Mouse (Mus musculus): ENCODE data around the gene Pde5a.
A peak's percentile ranks its signal among the peaks of the same experiment; 100 is the strongest.

Pde5a gene

DNA sequence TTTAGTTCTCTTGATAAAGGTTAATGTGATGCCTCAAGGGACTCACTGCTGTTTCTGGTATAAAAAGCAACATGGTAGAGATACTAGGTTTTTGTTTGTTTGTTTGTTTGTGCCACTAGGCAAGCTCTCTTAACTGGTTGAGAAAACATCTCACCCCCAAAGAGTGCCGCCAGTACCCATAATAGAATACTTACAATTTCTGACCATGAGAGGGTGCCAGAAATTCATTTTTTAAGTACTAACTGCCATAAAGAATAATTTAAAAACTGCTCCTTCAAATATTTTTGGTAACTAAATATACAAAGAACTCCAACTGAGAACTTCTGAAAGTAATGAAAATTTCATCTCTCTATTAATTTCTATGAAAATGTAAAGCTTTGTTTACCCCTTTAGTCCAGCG, 131.1 kb downstream of the Pde5a start:
- no peak for DNase-seq

DNA sequence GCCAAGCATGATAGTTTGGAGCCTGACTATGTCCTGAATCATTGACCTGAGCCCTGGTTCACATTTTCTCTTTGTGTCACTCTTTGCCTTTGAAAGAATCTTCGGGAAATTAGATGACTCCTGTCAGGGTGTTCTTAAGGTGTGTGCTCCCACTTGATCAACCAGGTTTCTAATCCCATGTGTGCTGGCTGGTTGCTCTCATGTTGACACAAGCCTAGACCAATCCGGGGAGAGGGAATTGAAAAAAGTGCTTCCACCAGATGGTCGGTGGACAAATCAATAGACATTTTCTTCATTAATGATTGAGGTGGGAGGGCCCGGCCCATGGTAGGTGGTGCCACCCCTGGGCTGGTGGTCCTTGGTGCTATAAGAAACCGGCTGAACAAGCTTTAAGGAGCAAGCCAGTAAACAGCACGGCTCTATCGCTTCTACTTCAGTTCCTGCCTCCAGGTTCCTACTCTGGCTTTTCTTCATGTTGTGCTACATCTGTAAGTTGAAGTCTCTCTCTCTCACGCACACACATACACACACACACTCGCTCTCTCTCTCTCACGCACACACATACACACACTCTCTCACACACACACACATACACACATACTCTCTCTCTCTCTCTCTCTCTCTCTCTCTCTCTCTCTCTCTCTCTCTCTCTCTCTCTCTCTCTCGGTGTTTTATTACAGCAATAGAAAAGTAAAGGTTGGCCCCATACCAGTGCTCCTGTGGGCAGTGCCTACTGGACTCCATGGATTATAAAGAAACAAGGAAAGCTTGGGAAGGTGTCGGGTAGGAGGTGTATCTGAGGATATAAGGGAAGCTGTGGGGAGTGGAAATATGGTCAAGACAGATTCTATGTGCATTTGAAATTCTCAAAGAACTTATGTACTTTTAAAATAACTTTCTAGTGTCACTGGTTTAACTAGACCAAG, 132.1 kb downstream of the Pde5a start:
- no peak for DNase-seq

DNA sequence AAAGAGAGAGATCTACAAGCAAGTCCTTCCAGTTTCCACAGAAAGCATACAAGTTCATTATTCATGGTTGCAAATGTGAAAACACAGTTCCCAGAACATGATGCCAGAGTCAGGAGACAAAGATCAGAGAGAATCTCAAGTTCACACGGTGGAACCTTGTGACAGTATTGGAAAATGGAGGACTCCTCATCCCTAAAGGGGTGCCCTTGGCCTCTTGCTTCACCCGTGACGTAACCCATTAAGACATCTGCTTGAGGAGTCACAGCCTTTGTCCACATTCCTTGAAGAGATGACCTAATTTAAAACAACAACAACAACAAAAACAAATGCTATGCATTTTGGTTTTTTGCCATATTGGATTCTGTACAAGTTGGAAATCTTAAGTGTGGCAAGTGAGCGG, 136.3 kb downstream of the Pde5a start:
- no peak for DNase-seq

DNA sequence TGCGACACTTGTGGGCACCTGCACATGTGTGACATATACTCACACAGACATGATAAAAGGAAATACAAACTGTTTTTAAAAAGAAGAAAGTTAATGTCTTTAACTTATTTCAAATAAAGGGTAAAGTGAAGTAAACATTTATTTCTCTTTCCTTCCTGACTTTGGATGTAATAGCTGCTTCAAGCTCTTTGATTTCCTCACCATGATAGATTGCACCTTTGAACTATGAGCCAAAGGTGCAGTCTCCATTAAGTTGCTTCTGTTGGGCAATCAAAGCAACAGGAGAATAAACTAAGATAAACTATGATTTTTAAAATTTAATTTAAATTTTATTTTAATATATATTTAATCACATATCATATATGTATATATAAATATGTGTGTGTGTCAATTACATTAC, 139.5 kb downstream of the Pde5a start:
- DNase-seq, result no peak

DNA sequence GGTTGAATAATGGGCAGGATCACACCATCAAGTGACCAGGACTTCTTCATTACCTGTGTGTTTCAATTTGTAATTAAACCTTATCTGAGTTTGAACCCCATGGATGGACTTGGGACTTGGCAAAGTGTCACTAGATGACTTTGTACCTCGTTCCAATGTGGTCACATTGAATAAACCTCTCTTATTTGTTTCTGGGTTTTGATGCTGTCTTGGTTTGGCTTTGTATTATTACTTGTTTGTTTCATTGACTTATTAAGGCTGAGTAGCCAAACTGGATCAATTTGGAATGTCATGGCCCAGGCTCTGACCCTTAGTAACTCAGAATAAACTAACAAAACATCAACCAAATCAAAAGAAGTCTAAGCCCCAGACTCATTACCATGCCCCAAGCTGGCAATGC, 142.8 kb downstream of the Pde5a start:
- no peak for DNase-seq

DNA sequence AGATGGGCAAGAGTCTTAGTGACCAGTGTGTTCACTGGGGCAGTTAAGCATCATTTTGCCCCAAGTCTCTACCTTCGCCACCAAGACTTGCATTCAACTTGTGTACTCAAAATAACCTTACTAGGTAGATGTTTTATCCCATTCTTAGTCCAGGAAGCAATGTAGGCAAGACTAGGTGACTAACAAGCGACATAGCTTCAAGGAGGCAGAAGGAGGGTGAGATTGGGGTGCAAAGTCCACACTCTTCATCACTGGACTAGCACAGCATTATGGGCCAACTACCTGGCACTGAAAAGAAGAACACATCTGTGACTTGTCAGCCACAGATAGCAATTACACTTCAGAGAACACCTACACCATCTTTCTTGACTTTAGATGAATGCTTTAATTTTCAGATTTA, 148.1 kb downstream of the Pde5a start:
- no peak for DNase-seq

DNA sequence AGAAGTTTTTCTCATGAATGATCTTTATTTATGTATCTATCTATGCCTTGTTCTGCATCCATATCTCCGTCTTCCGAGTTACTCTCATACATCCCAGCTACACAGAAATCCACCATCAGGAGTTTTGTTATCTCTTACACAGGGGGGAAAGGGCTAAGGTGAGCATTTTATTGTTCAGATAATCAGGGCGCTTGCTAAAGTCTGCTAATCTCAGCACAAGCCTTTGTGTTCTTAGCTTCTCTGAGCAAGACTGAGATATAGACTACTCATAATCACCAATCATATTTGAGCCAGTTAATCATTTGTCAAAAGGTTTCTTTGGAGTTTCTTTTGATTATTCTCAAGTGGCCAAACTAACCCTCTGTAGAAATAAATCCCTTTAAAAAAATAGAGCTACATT, 148.8 kb downstream of the Pde5a start:
- no peak for DNase-seq

DNA sequence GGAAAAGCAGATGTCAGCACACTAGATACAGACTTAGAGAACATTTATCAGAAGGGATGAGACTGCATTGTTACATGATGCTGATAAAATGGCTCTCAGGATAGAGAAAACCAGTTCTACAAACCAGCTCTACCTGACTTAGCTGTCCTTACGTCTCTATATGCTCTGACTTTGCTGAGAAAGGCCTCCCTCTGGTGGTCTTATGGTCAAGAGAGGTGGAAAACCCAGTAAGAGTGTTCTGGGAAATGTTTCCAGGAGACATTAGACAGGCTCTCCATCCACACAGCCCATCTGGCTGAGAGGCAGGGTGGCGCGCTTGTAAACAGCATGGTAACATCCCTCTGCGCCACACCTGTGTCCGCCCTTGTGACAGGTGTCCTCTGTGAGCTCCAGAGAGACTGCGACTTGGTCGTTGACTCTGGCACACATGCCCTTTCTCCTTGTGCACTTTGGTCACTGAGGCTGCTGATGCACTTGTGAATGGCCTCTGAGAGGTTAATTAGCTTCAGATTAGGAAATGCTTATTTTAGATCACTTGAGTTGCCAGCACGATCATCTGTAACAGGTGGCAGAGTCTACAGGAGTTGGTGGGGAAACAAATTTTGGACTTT, 150.1 kb downstream of the Pde5a start:
- no peak for DNase-seq

DNA sequence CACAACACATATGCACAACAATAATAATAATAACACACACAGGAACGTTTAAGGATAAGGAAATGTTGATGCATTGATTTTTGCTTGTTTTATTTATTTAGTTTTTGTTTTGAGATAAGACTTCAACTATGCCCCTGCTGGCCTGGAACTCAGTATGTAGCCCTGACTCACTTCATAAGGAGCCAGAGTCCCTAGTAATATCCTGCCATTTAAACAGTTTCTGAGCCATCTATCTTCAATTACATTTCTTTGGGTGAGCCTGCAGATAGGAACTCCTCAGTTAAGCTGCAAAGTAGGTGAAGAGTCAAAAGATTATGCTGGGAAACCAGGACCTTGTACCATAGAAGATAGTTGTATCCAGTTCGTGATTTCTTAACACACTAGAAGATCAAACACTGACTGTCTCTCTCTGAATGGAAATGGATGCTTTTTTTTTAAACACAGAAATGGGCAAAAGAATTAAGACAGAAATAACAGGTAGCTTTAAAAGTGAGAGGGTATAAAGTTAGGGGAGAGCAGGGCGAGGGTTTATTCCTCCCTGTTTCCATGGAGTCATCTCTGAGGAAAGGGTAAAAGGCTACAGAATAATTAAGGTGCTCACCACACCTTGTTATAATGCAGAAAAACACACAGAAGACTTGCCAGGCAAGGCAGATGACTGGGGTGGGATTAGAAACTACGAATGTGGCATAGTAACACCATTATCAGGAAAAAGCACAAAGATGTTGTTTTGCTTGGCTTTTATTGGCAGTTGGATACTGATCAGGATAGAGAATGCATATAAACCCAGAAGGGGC, 159.0 kb downstream of the Pde5a start:
- no peak for DNase-seq

DNA sequence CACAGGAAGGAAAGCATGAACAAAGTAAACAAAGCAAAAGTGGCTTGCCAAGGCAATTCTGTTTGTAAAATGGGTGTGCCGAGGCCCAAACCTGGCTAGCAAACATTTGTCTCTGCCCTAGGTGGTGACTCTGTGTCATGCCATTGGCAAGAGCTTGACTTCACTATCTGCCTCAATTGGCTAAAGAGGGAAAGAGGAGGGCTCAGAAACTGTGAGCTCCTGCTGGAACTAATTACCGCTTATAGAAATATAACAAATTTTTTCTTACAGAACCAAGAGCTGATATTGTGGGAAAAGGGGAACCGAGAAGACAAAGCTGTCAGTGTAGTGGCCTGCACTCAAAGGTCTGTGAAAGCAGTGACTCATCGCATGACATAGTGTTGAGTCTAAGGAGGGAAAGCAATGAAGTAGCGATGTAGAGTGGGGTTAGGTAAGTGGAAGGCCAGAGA, 159.6 kb downstream of the Pde5a start:
- DNase-seq, result no peak

DNA sequence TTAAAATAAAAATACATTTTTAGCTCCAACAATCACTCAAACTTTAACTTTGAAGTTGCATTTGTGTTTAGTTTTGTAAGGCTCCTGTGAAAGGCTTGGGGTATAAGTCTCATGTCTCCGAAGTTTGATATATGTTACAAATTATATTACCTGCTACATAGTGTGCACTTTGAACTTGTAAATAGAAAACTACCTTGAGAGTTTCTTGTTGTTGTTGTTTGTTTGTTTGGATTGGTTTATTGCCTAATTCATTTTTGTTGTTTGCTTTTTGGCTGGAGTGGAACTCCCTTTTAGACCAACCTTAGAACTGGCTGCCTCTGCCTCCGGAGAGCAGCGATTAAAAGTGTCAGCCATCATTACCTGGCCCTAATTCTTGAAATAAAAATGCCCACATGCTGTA, 166.0 kb downstream of the Pde5a start, which contains the start of gene Fabp2:
Gene Fabp2 (plus strand): TSS at position 301 of the 400 bp plus-strand sequence.
- DNase-seq, result no peak

DNA sequence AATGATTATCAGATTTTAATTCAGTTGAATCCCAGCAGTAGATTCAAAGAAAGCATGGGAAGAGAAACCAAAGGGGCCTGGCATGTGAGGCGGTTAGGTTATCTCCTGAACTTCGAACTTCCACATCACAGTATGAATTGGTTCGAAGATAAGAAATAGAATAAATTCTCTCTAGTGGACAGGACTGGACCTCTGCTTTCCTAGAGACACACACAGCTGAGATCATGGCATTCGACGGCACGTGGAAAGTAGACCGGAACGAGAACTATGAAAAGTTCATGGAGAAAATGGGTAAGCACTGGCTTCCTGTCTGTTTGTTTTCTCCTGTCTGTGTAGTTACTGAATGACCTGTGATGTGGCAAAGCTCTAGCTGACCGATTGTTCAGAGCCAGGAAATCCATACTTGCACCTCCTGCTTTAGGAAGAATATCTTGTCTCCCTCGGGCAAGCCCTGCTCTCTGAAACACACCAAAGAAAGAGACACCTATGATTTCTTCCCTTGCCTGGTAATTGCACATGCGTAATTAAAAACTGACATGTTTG, 166.5 kb downstream of the Pde5a start:
- no peak for DNase-seq

DNA sequence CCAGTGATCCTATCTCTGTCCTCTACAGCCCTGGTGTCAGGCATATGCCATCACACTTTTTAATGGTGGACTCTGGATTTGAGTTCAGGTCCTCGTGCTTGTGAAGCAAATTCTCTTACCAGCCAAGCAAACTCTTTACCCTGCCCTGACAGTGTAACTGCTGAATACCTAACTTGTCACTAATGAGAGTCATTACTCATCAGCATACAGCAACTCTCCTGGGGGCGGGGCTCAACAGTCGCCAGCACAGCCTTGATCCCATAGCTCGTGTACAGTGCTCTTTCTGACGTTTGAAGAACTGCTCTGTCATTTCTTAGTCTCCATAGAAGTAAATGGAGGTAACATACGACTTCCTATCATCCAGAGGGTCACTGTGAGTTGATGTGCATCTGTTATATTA, 169.5 kb downstream of the Pde5a start:
- DNase-seq, result no peak

DNA sequence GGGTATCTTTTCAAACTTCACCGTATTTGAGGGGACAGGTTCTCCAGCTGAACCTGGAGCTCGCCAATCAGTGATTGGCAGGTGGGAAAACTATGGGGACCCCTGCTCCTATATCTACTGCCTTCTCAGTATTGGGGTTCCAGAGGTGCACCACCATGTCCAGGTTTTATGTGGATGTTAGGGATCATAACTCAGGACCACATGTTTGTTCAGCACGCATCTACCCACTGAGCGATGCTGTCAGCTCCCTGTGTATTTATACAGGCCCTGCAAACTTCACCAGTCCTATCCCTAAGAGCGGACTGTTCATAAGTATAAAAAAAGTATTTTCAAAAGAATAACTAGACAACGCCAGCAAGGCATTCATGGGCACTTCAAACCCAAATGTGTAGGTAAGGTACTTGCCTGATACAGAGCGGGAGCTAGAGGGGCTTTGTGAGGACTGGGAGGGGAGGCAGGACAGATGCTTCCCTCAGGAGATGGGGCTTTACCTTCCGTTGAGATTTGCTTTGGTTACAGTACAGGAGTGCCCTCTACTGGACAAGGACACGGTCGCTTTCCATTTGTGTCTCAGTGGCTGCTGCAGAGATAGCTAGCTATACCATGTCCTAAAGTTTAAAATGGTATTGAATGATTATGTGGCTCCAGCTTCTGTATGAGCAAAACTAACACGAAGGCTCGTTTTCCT, 175.1 kb downstream of the Pde5a start:
- DNase-seq, result peak in 1 of 2 experiments; percentile 56

DNA sequence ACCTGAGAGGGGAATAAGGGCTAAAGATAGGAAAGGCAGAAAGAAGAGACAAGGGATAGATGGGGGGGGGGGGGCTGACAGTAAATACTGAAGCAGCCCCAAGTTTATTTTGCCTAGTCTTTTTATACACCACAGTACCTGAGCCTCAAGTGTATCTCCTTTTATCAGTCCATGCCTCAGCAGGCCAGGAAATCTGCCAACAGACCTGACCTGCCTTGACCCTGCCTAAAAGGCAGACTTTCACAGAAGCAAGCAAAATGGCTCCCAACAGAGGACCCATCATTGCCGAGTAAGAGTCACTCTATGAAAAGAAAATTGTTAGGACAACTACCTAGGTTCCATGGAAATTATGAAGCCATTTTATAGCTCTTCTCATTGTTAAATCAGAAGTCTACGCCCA, 179.1 kb downstream of the Pde5a start:
- no peak for DNase-seq

Measured in kidney, postnatal 25 days (tissue).